Mouse (Mus musculus) T-helper 2 cell (primary cell): Measurements from ENCODE around the gene Prkar1b.

Source experiments
- in situ Hi-C: fragments of 300-600 bp; cut with MboI, MseI; formaldehyde crosslinking; loops from one replicate; pipeline ENCODE4 v1.15.1; 2025; ENCODE audit warnings: high pct_unique_total_duplicates

The Prkar1b gene

DNA sequence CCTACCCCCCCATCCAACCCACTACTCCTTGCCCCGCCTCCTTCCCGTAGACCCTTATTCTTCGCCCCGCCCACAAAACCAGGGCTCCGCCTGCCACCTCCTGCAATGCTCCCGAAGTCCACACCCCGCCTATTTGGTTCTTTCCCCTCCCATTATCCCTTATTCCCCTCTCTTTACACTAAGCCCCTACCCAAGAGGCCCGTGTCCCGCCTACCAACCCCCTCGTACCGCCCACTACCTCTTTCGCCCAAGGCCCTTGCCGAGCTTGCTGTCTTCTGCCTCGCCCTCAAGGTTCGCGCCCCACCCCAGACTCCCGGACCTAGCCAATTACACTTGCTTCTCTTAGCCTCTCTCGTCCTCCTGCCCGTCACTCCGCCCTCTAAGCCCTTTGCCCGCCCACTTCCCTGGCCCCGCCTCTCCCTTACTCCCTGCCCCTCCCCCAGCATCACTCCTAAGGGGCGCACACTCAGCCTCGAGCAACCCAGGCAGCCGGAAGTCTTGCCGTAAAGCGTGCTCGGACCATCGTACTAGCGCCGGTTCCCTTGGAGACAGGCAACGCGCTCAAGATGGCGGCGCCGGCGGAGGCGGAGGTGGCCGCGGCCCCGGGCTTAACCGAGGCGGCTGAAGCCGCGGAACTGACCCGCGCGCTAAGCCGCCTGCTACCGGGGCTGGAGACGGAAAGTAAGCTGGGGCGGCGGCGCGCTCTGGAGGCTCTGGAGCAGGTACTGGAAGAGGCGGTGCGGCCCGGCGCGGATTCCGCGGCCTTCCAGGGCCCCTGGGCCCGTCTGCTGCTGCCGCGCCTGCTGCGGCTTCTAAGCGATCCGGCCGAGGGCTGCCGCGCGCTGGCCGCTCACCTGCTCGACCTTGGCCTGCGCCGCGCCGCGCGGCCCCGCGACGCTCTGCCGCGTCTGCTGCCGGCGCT lies at the start of gene Prkar1b, which contains the start of gene Dnaaf5:
Prkar1b (minus strand) TSS at position 321 of the 922 bp plus-strand sequence.
Dnaaf5 (plus strand) TSS at position 543 of the 922 bp plus-strand sequence.
- in situ Hi-C loops, result no loop called here

DNA sequence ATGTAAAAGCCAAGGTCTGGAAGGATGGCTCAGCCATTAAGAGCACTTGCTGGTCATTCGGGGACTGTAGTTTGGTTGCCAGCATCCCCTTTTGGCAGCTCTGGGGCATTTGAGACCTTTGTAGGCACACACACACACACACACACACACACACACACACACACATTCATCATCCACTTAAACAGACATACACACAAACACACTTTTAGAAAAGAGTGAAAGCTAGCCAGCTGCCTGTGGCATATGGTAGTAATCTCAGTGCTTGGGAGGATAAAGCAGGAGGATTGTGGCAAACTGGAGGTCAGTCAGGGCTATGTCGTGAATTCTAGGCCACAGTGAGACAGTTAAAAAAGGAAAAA lies 49.8 kb upstream of the Prkar1b start:
- in situ Hi-C loops, result no loop called here

DNA sequence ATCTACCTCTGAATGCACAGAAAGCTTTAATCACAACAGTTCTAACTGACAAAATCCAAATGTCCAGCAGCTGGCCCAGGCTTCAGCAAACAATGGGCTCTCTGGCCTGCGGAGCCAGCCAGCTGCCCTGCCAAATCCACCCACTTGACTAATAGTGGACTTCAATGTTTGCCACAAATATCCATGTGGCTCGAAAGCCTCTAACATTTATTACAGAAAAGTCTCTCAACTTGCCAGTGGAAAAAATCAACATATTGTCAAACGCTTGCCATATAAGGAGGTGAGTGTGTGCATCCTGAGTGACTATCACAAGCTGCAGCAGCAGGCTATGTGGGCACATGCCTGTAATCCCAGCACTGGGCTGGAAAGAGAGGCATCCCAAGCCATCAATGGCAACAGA lies 49.0 kb upstream of the Prkar1b start:
- in situ Hi-C loops, result no loop called here

DNA sequence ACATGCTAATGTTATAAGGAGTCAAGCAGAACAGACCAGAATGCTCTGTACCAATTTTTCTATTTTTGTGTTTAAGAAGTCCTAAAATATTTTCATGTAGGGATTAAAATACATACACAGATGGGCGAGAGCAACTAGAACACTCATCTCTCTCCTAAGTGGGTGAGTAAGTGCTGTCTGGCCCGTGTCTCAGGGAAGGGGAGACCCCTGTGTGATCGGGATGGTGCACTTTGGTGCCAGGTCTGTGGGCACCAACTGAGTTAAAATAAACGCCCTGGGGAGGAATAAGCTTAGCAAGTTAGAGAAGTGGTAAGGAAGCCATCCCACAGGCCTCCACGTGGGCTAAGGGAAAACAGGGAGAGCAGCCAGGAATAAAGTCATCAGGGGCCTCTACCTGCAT lies 41.2 kb upstream of the Prkar1b start:
- in situ Hi-C loops, result no loop called here

DNA sequence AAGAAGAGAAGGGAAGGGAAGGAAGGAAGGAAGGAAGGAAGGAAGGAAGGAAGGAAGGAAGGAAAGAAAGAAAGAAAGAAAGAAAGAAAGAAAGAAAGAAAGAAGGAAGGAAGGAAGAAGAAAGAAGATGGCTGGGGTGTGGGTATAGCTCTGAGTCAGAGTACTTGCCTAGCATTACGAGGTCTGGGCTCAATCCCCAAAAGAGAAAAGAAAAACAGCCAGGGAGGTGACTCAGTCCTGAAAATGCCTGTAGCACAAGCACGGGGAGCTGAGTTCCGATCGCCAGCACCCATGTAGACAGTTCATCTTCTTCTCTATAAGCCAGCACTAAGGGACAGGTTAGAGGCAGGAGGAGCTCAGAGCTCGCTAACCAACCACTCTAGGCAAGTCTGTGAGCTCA lies 39.9 kb upstream of the Prkar1b start:
- in situ Hi-C loops, result no loop called here

DNA sequence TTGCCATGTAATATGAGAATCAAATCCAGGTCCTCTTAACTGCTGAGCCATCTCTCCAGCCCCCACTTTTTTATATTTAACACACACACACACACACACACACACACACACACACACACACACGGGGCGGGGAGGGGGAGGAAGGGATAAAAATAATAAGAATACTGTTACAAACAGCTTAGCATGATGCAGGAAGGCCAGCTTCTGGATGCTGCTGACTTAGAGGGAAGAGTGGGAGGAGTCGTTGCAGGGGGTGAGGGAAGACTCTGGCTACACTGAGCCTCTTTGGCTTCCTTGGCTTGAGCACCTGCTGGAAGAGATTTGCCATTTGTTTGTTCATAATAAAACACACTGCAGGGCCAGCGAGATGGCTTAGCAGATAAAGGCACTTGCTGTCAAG lies 35.1 kb upstream of the Prkar1b start:
- in situ Hi-C loops, result no loop called here

DNA sequence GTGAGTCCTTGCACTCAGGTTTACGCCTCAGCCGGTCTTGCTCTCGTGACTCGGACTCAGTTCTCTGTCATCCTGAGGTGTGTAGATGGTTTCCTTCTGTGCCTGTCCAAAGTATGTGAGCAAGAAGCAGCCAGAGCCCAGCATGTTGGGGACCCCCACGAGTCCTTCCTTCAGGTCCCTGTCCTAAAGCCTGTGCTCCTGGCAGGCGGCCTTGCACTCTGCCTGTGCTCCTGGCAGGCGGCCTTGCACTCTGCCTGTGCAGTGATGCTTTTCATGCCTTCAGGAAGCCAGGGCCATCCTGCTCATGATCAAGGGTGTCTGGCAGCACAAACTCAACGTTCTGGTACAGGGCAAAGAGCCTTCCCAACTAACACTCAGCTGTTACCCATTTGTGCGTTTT lies 33.8 kb upstream of the Prkar1b start:
- in situ Hi-C loops, result no loop called here

DNA sequence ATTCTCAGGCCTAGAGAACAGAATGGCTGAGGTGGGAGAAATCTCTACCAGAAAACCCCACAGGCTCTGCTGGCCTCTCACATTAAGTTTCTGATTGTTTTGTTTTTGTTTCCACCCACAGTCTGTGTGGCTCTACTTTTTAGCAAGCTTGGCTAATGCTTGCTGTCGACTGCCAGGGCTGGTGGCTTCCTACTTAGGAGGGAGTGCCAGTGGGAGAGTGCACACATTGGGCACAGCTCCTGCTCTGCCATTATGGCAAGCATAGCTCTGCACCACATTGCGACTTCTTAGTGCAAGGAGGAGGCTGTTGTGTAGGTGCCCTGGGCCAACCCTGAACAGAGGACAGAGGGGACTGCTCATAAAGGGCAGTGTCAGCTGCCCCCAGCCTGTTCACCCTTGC lies 33.3 kb upstream of the Prkar1b start:
- in situ Hi-C loops, result no loop called here

DNA sequence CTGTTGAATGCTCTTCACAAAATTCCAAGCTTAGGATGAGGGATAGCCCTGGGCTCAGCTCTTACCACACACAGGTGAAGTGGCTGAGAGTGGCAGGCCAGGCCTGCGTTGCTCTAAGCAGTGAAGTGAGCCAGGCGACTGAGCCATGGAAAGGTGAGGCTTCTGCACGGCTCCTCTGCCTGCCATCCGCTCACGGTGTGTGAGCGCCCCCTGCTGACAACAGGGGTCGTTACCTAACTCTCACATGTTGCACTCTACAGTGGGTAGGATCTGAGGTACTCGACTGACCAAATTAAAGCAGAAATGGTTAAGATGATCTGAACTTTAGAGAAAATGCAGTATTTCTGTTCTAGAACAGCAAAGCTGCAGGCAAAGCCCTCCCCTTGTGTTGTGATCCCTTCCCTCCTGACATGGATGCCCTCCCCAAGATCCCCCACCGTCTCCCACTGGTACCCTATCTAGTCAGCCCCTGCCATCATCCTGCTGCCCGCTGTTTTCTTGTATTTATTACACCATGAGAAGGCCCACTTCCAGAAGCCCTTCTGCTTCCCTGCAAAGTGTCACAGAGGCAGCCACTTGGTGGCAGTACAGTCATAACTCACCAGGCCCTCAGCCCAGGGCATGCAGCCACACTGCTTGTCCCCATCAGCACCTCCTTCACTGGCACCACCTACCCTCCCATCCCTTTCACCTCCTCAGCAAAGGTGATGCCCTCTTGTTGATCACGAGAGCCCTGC lies 29.3 kb upstream of the Prkar1b start:
- in situ Hi-C loops, result loop anchor here (5.0 kb wide), 2 partner anchors 102 to 327 kb away; no protein-coding TSS in a partner anchor

DNA sequence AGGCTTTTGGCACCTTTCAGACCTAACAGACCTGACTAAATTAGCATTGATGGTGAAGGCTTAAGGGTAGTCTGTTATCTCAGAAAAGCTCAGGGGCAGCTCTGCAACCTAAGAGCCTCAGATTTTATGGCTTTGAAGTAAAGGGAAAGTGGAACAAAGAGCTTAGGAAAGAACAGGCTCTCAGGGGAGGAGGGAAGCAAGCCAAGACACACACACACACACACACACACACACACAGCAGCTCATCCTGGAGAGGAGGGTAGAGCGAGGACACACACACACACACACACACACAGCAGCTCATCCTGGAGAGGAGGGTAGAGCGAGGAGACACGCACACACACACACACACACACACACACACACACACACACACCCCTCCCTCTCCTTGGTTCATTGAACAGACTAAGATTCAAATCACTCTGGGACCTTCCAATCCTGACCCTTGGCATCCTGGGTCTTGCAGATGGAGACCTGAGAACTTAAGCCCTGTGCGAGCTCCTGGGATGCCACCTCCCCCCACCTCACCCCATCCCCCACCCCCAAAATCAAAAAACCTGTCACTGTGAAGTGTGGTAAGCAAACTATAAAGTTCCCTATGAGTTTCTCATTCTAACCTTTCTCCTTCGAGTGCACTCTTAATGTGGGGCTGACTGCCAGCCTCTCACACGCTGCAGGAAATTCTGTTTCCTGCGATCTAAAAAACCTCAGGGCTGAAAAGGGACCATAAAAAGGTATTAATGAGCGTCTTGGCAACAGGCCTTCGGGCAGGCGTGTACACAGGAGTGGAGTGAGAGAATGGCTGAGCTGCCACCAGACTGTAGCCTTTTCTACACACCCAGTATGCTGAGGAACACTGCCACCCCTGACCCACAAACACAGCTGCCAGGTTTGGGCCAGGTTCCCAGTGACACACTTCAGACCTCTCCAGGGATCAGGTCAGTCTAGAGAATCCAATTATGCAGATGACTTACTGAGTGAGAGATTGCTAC lies 25.1 kb upstream of the Prkar1b start:
- in situ Hi-C loops, result loop anchor here (5.0 kb wide), 2 partner anchors 98 to 323 kb away; no protein-coding TSS in a partner anchor

DNA sequence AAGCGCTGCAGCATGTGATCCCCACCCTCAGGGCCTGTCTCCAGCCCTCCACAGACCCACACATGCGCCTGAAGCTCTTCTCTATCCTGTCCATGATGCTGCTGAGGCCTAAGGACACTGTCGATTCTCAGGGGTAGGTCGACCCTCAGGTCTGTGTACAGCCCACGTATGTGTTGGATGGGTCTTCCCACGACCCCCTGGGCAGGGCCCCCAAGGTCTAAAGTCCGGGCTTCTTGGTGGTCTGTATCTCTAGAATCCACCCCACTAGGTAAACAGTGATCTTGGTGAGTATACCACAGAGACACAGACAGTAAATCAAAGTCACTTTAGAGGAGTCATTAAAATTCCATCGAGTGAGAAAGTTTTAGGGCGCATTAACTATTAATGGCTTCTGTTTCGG lies 24.3 kb upstream of the Prkar1b start:
- in situ Hi-C loops, result no loop called here

DNA sequence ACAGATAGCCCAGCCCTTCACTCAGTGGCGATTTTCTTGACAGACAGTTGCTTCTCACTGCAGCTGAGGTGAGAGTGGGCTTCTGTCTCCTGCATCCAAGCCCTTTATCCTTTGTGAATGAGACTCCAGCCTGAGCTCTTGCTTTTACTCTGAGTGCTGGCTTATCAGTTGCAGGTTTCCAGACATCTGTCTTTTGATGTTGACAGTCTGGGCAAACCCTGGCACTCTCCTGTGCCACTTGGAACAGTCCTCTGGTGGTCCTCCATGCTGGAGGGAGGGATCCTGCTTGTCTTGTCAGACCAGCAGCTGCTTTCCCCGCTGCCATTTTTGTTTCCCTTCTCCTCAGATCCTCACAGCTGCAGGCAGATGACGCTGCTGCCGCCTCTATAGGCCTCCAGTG lies 22.1 kb upstream of the Prkar1b start:
- in situ Hi-C loops, result no loop called here

DNA sequence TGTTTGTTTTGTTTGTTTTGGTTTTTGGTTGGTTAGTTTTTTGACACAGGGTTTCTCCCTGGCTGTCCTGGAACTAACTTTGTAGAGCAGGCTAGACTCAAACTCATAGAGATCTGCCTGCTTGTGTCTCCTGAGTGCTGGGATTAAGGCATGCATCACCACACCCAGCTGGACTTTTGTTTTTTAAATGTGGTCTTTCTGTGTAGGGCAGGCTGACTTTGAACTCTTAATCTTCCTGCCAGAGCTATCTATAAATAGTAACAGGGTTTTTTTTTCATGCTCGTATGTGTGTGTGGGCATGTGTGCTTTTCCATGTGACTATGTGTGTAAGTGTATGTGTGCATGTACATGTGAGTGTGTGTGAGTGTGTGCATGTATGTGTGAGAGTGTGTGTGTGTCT lies 17.7 kb upstream of the Prkar1b start:
- in situ Hi-C loops, result no loop called here

DNA sequence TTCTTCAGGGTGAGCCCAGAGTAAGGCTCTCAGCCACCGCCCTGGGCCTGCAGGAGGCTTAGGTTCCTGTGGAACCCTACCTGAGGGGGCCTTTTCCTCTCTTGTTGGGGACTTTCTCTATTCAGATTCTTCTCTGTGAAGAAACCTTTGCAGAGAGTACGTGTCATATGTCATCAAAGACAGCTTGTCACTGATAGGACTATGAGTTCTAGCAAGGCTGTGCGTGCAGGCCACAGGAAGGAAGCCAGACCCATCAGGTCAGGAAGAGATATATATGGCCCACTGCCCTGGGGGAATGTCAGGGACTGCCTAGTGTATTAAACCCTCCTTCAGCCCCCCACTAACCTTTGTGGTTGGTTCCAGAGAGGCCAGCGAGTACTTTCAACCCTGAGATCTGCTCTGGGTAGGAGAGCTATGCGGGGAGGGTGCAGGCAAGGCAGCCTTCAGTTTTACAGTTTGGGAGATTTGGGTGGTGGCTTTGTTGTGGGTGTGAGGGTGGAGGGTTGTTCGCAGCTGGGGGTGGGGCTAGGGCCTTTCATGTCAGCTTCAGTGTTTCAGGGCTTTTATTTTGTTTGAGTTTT lies 17.1 kb upstream of the Prkar1b start:
- in situ Hi-C loops, result no loop called here

DNA sequence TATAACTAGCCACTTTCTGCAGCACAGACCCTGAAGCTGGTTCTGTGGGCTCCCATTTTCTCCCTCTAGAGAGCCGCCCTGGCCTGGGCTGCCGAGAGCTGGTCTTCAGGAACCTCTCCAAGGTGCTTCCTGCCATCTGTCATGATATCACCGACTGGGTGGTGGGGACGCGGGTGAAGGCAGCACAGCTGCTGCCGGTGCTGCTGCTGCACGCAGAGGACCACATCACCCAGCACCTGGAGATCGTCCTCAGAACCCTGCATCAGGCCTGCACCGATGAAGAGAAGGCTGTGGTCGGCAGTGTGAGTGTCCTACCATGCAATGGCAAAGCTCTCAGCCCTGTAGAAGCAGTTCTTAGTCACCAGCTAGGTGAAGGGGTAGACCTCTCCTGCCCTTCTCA lies 11.8 kb upstream of the Prkar1b start:
- in situ Hi-C loops, result no loop called here

DNA sequence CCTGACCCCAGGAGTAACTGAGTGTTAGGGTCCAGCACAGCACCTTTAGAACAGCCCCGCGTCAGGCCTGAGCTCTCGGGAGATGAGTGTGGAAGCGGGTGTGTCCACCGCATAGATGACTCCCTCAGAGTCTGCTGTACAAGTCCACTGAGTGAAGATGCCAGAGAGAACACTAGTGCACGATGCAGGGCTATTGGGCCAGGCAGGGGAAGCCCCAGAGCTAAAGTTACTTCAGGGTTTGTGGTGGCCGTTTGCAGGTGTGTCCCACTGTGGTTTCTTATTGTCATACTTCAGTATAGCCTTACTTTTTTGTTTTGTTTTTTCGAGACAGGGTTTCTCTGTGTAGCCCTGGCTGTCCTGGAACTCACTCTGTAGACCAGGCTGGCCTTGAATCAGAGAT lies 11.1 kb upstream of the Prkar1b start:
- in situ Hi-C loops, result no loop called here

DNA sequence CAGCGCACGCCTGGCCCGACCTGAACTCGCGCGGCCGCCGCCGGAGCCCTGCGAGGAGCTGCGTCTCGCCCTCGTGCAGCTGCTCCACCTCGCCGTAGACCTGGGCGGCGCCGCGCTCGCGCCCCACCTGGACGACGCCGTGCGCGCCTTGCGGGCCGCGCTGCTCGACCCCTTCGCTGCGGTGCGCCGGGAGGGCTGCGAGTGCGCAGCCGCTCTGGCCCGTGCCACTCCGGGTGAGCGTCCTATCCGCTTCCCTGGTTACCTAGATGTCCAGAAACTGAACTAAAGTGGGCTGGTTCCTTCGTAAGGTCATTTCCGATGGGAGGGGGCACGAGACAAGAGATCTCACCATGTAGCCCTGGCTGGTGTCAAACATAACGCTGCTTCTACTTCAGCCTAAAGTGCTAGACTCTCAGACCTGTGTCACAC lies 816 bp upstream of the Prkar1b start:
- in situ Hi-C loops, result no loop called here

DNA sequence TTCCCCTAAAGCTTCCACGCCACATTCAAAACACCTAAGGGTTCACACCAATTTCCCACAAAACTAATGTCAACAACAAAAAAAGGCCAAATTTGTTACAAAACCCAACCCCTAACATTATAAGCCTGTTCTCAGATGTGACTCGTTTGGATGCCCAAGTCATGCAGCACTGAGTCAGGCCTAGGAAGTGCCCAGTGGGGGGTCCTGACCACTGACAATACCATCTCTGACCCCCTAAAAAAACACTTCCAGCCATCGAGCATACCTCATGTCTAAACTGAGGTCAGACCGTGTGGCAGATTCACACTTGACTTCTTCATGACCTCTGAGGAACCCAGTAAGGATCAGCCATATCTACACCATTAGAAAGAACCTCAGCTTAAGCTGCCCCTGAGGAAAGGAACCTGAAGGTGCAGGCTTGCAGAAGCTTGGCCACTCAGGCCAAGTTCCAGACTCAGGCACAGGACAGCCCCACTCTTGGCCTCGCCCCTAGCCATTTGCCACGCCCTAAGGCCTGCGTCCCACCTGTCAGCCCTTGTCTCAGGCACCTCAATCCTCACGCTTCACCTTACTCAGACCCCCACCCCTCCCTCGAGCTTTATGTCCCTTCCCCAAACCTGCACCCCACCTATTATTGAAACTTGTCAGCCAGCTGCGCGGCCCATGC lies 662 bp downstream of the Prkar1b start:
- in situ Hi-C loops, result no loop called here

DNA sequence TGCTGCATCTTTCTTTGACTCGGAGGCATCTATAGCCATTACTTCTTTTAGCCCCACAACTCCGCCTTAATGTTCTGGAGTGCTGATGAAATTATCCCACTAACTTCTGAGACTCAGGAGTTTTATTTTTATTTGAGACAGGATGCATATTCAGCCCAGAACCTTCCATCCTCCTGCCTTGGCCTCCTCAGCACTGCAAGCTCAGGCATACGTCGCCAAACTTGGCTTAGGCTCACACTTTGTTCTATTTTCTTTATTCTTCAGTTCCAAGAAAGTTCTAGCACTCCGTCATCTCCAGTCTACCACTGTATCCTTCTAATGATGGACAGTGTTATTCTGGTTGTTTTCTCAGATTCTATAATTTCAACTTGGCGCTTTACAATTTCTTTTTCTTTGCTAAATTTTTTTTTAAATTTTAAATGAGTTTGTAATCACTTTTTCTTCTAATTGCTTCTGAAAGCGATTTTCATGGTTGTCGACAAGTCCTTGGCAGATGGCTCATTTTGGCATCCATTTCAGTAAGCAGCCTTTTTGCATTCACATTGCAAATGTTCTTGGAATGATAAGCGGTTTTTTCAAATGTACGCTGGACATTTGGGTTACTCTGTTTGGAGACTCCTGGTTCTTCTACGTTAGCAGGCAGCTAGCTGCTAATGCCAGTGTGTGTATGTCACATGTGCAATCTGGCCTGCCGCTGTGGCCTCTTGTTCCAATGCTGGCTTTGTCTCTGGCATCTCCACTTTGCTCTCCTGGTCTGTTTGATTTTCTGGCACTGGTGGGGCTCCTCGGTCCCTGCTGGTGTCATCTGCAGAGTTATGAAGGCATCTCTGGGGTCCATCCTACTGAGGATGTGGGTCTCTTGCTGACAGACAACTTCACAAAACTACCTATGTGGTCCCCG lies 2.4 kb downstream of the Prkar1b start:
- in situ Hi-C loops, result no loop called here
